Mouse (Mus musculus): Measurements from ENCODE around the gene Gpr141. TPM values are rescaled to one million over a fixed set of nuclear protein-coding genes. Genes with fewer than 3 reads are reported as not detected.
"Not testable (repeated sequence)": the region's sequence is repeated elsewhere in the genome, so short reads cannot be mapped to it uniquely, and the experiment has no call there.

Gene Gpr141
- polyA plus RNA-seq, 1 experiment from 2014 or later = 0.11 TPM

DNA sequence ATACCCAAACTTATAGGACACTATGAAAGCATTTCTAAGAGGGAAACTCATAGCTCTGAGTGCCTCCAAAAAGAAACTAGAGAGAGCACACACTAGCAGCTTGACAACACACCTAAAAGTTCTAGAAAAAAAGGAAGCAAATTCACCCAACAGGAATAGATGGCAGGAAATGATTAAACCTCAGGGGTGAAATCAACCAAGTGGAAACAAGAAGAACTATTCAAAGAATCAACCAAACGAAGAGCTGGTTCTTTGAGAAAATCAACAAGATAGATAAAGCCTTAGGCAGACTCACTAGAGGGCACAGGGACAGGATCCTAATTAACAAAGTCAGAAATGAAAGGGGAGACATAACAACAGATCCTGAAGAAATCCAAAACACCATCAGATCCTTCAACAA is 36.1 kb downstream of the Gpr141 start:
- H3K9ac ChIP-seq (ENCODE audit: low read length); H3K4me3 ChIP-seq (ENCODE audit: control insufficient read depth in 1 of 2, insufficient read depth in 1 of 2, low read depth in 1 of 2, low read length in 2 of 2); H3K9me3 ChIP-seq (ENCODE audit: control insufficient read depth, low read length); H3K27ac ChIP-seq (replicated peaks in 1 of 2; ENCODE audit: control insufficient read depth in 1 of 2, insufficient read depth in 1 of 2, low read depth in 2 of 2, low read length in 2 of 2); H3K36me3 ChIP-seq (ENCODE audit: control insufficient read depth, insufficient read depth, low read length); H3K4me2 ChIP-seq (ENCODE audit: low read length); H3K27me3 ChIP-seq (ENCODE audit: control insufficient read depth, insufficient read depth, low read length); H3K4me1 ChIP-seq (ENCODE audit: control insufficient read depth in 2 of 2, insufficient read depth in 2 of 2, low read length in 2 of 2); ATAC-seq (ENCODE audit: insufficient number of reproducible peaks, insufficient read depth, low FRiP score, low read depth): not testable (repeated sequence)
- WGBS = 33% methylated on average over 1 of the region's 1 CpGs

DNA sequence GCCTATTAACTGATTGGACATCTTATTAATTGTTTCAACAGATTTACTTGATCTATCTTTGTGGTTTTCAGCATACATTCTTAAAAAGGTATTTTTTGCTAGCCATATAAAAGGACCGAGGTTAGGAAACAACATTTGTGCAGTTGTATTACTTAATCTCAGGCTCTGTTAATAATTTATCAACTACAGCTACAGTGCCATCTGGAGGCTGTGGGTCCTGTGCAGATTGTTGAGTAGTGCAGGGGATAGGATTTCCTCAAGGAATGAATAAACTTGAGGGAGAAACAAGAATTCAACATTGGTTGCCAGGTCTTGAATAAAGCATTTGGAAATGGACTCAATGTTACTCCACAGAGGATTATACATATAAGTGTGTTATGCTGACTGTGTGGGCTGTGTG is 53.9 kb downstream of the Gpr141 start:
- Histone ChIP-seq H3K36me3 (ENCODE audit: control insufficient read depth, insufficient read depth, low read length) (no peaks in the 10 kb centered on the region), H3K4me3 (ENCODE audit: control insufficient read depth in 1 of 2, insufficient read depth in 1 of 2, low read depth in 1 of 2, low read length in 2 of 2) (no peak overlapping the region), H3K27ac (replicated peaks in 1 of 2; ENCODE audit: control insufficient read depth in 1 of 2, insufficient read depth in 1 of 2, low read depth in 2 of 2, low read length in 2 of 2) (no peak overlapping the region), H3K27me3 (ENCODE audit: control insufficient read depth, insufficient read depth, low read length) (no peaks in the 10 kb centered on the region), H3K9ac (ENCODE audit: low read length) (no peak overlapping the region), H3K4me2 (ENCODE audit: low read length) (no peak overlapping the region), H3K9me3 (ENCODE audit: control insufficient read depth, low read length) (no peaks in the 10 kb centered on the region), H3K4me1 (ENCODE audit: control insufficient read depth in 2 of 2, insufficient read depth in 2 of 2, low read length in 2 of 2) (no peaks in the 10 kb centered on the region)
- no peak for ATAC-seq (ENCODE audit: insufficient number of reproducible peaks, insufficient read depth, low FRiP score, low read depth)
- WGBS = 88% methylated on average over 1 of the region's 1 CpGs

DNA sequence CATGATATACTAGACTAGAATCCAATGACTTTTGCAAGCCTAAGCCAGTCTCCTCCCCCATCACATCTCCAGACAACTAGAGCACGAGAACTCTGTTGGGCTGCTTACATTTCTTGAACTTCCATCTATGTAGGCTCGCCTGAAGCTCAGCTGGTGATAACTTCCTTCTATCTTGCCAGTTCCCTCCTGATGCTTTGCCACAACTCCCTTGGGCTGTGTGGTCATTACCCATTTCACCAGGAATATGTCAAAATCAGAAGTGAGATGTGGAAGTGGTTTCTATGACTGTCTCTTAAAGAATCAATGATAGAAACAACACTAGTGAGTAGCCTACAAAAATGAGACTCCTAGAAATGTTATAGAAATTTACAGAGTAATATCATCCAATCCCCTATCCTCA is 56.9 kb downstream of the Gpr141 start:
- WGBS = 63% methylated on average over 2 of the region's 2 CpGs

DNA sequence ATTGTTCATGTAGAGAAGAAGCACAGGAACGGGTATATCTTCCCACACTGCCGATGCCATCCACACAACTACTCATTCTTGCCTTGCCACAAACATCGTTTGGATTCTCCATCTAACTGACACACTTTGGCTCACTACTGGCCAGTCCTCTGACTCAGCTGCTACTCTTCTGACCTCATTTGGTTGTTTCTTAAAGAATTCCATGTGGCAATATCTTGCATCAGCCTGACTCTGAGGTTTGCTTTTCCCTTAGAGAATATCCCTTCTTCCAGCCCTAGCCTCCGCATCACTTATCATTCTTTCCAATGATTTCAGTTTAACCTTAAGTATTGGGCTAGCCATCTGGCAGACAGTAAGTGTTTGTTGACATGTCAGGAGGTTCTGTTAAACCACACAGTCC is 59.8 kb downstream of the Gpr141 start:
- no peaks in the 10 kb centered on the region for H3K9me3 ChIP-seq (ENCODE audit: control insufficient read depth, low read length)
- no peak overlapping the region for H3K9ac ChIP-seq (ENCODE audit: low read length)
- no peak overlapping the region for H3K4me2 ChIP-seq (ENCODE audit: low read length)
- H3K4me1 ChIP-seq (ENCODE audit: control insufficient read depth in 2 of 2, insufficient read depth in 2 of 2, low read length in 2 of 2) = no peaks in the 10 kb centered on the region
- no peaks in the 10 kb centered on the region for H3K36me3 ChIP-seq (ENCODE audit: control insufficient read depth, insufficient read depth, low read length)
- no peak for ATAC-seq (ENCODE audit: insufficient number of reproducible peaks, insufficient read depth, low FRiP score, low read depth)
- H3K4me3 ChIP-seq (ENCODE audit: control insufficient read depth in 1 of 2, insufficient read depth in 1 of 2, low read depth in 1 of 2, low read length in 2 of 2) = no peak overlapping the region
- WGBS = 82% methylated on average over 4 of the region's 4 CpGs
- H3K27me3 ChIP-seq (ENCODE audit: control insufficient read depth, insufficient read depth, low read length) = no peaks in the 10 kb centered on the region
- H3K27ac ChIP-seq (replicated peaks in 1 of 2; ENCODE audit: control insufficient read depth in 1 of 2, insufficient read depth in 1 of 2, low read depth in 2 of 2, low read length in 2 of 2) = no peak overlapping the region

More for the DNA sequence above, 56.9 kb downstream of the Gpr141 start:
- H3K27ac ChIP-seq (replicated peaks in 1 of 2; ENCODE audit: control insufficient read depth in 1 of 2, insufficient read depth in 1 of 2, low read depth in 2 of 2, low read length in 2 of 2) = no peak overlapping the region
- no peaks in the 10 kb centered on the region for H3K27me3 ChIP-seq (ENCODE audit: control insufficient read depth, insufficient read depth, low read length)
- H3K4me2 ChIP-seq (ENCODE audit: low read length) = no peak overlapping the region
- H3K36me3 ChIP-seq (ENCODE audit: control insufficient read depth, insufficient read depth, low read length) = no peaks in the 10 kb centered on the region
- H3K4me1 ChIP-seq (ENCODE audit: control insufficient read depth in 2 of 2, insufficient read depth in 2 of 2, low read length in 2 of 2) = no peaks in the 10 kb centered on the region
- no peak for ATAC-seq (ENCODE audit: insufficient number of reproducible peaks, insufficient read depth, low FRiP score, low read depth)
- H3K4me3 ChIP-seq (ENCODE audit: control insufficient read depth in 1 of 2, insufficient read depth in 1 of 2, low read depth in 1 of 2, low read length in 2 of 2) = no peak overlapping the region
- no peaks in the 10 kb centered on the region for H3K9me3 ChIP-seq (ENCODE audit: control insufficient read depth, low read length)
- no peak overlapping the region for H3K9ac ChIP-seq (ENCODE audit: low read length)

DNA sequence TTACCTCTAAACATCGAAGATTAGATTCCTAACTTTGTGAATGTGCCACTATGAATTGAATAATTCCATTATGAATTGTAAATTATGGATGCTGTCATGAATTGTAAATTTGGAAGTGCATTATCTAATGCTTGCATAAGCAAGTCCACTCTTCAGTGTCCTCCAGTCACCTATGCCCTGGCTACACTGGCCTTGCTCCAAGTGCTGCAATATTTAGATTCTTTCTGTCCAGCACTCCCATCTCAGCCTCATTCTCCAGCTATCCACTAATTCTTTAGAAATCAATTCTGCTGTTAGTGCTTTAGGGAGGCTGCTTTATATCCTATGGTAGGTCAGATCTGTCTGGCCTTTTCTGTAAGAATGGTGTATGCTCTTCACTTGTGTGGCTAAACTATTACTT is 60.8 kb downstream of the Gpr141 start:
- Histone ChIP-seq H3K36me3 (ENCODE audit: control insufficient read depth, insufficient read depth, low read length) (no peaks in the 10 kb centered on the region), H3K27ac (replicated peaks in 1 of 2; ENCODE audit: control insufficient read depth in 1 of 2, insufficient read depth in 1 of 2, low read depth in 2 of 2, low read length in 2 of 2) (no peak overlapping the region), H3K4me1 (ENCODE audit: control insufficient read depth in 2 of 2, insufficient read depth in 2 of 2, low read length in 2 of 2) (no peaks in the 10 kb centered on the region), H3K4me3 (ENCODE audit: control insufficient read depth in 1 of 2, insufficient read depth in 1 of 2, low read depth in 1 of 2, low read length in 2 of 2) (no peak overlapping the region), H3K9me3 (ENCODE audit: control insufficient read depth, low read length) (no peaks in the 10 kb centered on the region), H3K27me3 (ENCODE audit: control insufficient read depth, insufficient read depth, low read length) (no peaks in the 10 kb centered on the region), H3K4me2 (ENCODE audit: low read length) (no peak overlapping the region), H3K9ac (ENCODE audit: low read length) (no peak overlapping the region)
- ATAC-seq (ENCODE audit: insufficient number of reproducible peaks, insufficient read depth, low FRiP score, low read depth) = no peak
- 93% methylated on average over 1 of the region's 1 CpGs for WGBS

DNA sequence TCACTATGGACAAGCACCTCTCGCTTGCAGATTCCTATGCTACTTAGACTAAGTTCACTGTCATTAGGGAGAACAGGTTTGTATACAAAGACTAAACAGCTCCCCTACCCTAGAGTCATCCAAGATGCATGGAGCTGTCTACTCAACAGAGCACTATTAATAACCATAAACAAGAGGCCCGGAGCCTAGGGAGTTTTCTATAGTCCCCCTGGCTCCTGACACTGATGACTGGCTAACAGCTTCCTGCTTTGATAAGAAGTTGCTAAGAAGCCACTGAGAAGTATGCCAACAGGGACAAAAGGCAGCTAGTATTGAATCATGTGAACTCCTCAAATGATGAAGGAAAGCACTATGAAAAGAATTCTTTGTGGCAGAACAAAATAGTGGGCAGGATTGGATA is 78.3 kb downstream of the Gpr141 start:
- 0 out of 4 replicates have a peak overlapping the region, but pooled peaks of 1 of the 2 experiments have one; percentile 3 for H3K27ac ChIP-seq (replicated peaks in 1 of 2; ENCODE audit: control insufficient read depth in 1 of 2, insufficient read depth in 1 of 2, low read depth in 2 of 2, low read length in 2 of 2)
- ATAC-seq (ENCODE audit: insufficient number of reproducible peaks, insufficient read depth, low FRiP score, low read depth) = no peak

DNA sequence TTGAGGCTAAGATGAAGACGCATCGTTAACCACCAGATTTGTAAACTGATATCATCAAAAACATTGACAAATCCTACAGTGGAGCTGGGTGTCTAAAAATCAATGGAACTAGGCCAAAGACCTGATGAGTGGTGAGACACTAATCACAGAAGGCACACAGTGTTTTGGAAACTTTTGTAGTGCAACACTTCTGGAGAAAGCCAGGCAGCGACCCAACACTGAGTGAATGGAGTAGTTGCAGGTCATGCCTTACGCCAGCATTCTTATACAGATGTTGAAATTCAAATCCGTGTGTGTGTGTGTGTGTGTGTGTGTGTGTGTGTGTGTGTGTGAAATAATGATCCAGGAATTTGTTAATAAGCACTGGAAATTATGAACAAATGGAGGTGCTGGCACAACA is 79.5 kb downstream of the Gpr141 start:
- H3K4me2 ChIP-seq (ENCODE audit: low read length) = no peak overlapping the region
- H3K9ac ChIP-seq (ENCODE audit: low read length) = no peak overlapping the region
- no peaks in the 10 kb centered on the region for H3K27me3 ChIP-seq (ENCODE audit: control insufficient read depth, insufficient read depth, low read length)
- H3K36me3 ChIP-seq (ENCODE audit: control insufficient read depth, insufficient read depth, low read length) = no peaks in the 10 kb centered on the region
- WGBS = 81% methylated on average over 5 of the region's 5 CpGs
- no peak for ATAC-seq (ENCODE audit: insufficient number of reproducible peaks, insufficient read depth, low FRiP score, low read depth)
- no peak overlapping the region for H3K27ac ChIP-seq (replicated peaks in 1 of 2; ENCODE audit: control insufficient read depth in 1 of 2, insufficient read depth in 1 of 2, low read depth in 2 of 2, low read length in 2 of 2)
- no peak overlapping the region for H3K4me3 ChIP-seq (ENCODE audit: control insufficient read depth in 1 of 2, insufficient read depth in 1 of 2, low read depth in 1 of 2, low read length in 2 of 2)
- peaks cover 0 to 10% of the 10 kb centered on the region in 2 experiments; a peak in 3 of 4 replicates for H3K4me1 ChIP-seq (ENCODE audit: control insufficient read depth in 2 of 2, insufficient read depth in 2 of 2, low read length in 2 of 2)
- no peaks in the 10 kb centered on the region for H3K9me3 ChIP-seq (ENCODE audit: control insufficient read depth, low read length)

More for the DNA sequence above, 78.3 kb downstream of the Gpr141 start:
- no peaks in the 10 kb centered on the region for H3K36me3 ChIP-seq (ENCODE audit: control insufficient read depth, insufficient read depth, low read length)
- no peak overlapping the region for H3K4me3 ChIP-seq (ENCODE audit: control insufficient read depth in 1 of 2, insufficient read depth in 1 of 2, low read depth in 1 of 2, low read length in 2 of 2)
- 41% methylated on average over 2 of the region's 2 CpGs for WGBS
- no peak overlapping the region for H3K9ac ChIP-seq (ENCODE audit: low read length)
- no peaks in the 10 kb centered on the region for H3K27me3 ChIP-seq (ENCODE audit: control insufficient read depth, insufficient read depth, low read length)
- no peaks in the 10 kb centered on the region for H3K9me3 ChIP-seq (ENCODE audit: control insufficient read depth, low read length)
- H3K4me2 ChIP-seq (ENCODE audit: low read length) = no peak overlapping the region
- H3K4me1 ChIP-seq (ENCODE audit: control insufficient read depth in 2 of 2, insufficient read depth in 2 of 2, low read length in 2 of 2) = peaks cover 0 to 10% of the 10 kb centered on the region in 2 experiments; a peak in 3 of 4 replicates

DNA sequence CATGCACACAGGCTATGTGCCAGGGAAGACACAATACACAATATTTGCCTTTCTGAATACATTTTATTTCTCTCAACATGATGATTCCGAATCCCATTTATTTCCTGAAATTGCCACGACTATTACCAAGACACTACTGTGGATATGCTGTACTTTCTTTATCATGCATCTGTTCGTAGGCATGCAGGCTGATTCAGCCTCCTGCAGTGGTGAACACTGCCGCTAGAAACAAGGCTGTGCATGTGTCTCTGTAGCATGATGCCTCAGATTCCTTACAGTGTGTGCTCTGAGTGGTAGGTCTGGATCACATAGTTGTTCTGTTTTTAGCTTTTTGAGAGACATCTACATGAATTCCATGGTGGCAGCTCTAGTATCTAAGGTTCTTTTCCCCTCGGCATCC is 89.5 kb downstream of the Gpr141 start:
- 61% methylated on average over 5 of the region's 5 CpGs for WGBS
- no peak overlapping the region for H3K9ac ChIP-seq (ENCODE audit: low read length)
- no peaks in the 10 kb centered on the region for H3K36me3 ChIP-seq (ENCODE audit: control insufficient read depth, insufficient read depth, low read length)
- no peak overlapping the region for H3K4me2 ChIP-seq (ENCODE audit: low read length)
- no peaks in the 10 kb centered on the region for H3K9me3 ChIP-seq (ENCODE audit: control insufficient read depth, low read length)
- H3K4me3 ChIP-seq (ENCODE audit: control insufficient read depth in 1 of 2, insufficient read depth in 1 of 2, low read depth in 1 of 2, low read length in 2 of 2) = no peak overlapping the region
- ATAC-seq (ENCODE audit: insufficient number of reproducible peaks, insufficient read depth, low FRiP score, low read depth) = no peak
- H3K4me1 ChIP-seq (ENCODE audit: control insufficient read depth in 2 of 2, insufficient read depth in 2 of 2, low read length in 2 of 2) = no peaks in the 10 kb centered on the region
- H3K27me3 ChIP-seq (ENCODE audit: control insufficient read depth, insufficient read depth, low read length) = no peaks in the 10 kb centered on the region
- H3K27ac ChIP-seq (replicated peaks in 1 of 2; ENCODE audit: control insufficient read depth in 1 of 2, insufficient read depth in 1 of 2, low read depth in 2 of 2, low read length in 2 of 2) = no peak overlapping the region

Data from heart, embryonic 14.5 days (tissue).